Mouse (Mus musculus) CD4-positive, CD25-positive, alpha-beta regulatory T cell, adult 4 months (primary cell): ENCODE results near the gene Tiam1. TPM values are rescaled to one million over a fixed set of nuclear protein-coding genes. Genes with fewer than 3 reads are reported as not detected.

ENCODE experiments used
- ATAC-seq: one replicate; pipeline ENCODE4 v1.8.0; 2017
- polyA plus RNA-seq, 2 experiments: library from polyadenylated mRNA; unstranded; fragments of 100-300 nt; shearing (Covaris generic); gene quantifications; one replicate each; pipeline ENCODE4 v1.2.1; 2017

Gene Tiam1
- polyA plus RNA-seq, 2 experiments from 2014 or later: 53.3 to 54.6 TPM

DNA sequence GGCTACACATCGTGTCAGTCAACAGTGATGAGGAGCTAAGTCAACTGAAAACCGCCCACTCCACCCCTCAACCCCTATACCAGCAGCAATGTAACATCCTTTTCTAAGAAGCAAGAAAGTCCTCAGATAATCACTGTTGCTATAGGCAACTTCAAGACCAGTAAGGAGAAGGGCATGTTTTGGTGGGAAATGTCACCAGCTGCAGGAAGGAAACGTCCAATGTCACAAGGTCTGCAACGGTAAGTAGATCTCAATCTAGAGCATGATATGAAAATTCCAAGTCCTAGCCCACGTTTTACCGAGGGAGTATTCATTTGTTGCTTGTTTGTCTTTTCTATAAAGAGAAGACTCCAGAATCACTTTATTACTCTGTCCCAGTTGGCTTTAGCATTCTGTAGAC lies 95.7 kb downstream of the Tiam1 start:
- no peak for ATAC-seq

DNA sequence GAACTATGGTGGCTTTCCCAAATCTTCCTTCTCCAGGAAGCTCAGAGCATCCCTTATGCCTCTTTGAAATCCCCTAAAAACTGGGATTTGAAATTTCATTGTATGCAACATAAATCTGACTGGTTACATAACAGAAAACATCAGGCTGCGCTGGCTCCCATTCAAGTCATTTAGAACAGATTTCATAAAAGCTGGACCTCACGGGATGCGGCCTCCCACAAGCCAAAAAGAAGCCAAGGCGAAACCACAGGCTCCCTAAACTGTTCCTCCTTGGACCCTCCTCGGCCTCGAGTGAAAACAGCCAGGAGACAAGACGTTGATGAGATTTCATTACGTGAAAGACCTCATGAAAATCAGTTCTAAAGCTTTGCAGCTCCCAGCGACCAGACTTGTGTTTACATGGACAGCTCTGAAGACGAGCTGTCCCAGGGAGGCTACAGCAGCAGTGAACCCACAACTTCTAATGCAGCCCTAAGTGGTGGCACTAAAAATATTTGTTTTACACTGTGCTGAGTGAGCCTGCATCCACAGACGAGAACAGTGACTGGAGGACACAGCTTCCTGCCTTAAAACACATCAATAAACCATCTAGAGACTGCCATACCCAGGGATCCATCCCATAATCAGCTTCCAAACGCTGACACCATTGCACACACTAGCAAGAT lies 96.9 kb downstream of the Tiam1 start:
- ATAC-seq: no peak

DNA sequence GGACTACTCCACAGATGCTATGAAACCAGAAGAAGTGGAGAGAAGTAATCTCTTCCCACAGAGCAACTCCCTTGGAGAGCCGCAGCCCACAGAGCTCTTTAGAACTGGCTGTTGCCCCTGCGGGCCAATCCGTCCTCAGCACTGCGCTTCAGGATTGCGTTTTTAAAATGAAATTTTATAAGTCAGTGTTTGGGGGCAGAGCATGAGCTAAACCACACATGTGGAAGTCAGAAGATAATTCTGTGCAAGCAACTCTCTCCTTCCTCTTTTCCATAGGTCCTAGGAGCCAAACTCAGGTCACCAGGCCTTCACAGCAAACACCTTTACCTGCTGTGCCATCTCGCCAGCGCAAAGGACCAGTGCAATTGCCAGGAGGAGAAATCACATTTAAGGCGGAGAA lies 98.0 kb downstream of the Tiam1 start:
- ATAC-seq: no peak

DNA sequence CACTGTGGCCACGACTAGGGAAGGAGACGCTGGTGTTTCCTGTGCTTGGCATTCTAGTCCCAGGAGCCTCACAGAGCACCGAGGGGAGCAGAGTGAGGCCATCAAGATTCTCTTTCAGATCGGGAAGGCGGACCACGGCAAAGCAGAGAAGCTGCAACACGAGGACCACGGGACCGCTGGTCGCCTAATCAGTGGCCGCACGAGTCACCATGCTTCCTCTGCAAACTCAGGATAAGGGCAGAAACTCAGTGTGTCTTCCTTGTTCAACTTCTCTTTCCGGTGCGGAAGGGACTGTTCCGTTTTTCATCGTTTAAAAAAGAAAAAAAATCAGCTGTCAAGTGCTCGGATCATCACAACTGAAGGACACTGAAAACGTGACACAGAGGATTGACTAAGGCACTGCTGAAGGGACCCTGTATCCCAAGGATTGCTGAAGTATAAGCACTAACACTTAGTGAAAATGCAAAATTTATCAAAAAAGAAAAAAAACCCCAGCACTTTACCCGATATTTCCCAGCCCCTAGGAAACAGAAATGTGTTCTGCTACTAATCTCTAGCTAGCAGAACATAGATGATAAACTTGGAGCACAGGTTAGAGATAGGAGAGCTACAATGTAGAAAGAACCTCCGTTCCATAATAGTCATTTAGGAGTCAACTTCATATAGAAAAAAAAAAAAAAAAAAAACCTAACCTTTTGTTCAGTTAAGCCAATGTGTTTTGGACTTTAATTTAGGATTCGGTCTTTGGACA lies 99.4 kb downstream of the Tiam1 start:
- no peak for ATAC-seq

DNA sequence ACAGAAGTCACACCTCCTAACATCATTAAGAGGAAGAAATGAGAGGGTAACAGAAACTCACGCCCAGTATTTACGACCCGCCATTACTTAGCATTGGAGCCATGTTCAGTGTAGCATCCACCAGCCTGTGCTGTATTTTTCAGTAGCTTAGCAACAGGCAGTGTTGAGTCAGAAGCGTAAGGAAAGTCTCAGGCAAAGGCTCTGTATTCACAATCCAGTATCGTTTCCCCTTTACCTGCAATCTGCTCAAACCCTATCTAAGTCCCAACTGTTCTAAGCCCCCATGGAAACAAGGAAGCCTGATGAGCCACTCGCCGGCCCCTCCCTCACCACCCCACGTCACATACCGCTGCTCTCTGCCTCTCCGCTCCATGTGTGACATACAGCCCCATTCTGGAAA lies 100.7 kb downstream of the Tiam1 start:
- no peak for ATAC-seq

DNA sequence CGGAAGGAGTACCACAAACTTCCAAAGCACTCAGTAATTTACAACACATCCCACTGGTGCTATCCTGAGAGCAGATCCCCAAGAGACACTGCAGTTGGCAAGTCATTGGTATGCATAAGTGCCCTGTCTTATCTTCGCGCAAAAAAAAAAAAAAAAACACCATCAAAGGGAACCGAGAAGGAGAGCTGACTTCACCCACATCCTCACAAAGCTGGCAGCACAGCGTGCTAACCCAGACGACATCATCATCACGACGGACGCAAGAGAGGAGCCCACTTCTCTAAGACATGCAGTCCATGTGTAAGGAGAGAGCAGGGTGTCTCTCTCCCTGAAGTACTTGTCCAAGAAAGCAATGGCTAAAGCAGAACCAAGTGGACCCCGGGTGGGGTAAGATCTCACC lies 101.2 kb downstream of the Tiam1 start:
- peak; percentile 76 for ATAC-seq

DNA sequence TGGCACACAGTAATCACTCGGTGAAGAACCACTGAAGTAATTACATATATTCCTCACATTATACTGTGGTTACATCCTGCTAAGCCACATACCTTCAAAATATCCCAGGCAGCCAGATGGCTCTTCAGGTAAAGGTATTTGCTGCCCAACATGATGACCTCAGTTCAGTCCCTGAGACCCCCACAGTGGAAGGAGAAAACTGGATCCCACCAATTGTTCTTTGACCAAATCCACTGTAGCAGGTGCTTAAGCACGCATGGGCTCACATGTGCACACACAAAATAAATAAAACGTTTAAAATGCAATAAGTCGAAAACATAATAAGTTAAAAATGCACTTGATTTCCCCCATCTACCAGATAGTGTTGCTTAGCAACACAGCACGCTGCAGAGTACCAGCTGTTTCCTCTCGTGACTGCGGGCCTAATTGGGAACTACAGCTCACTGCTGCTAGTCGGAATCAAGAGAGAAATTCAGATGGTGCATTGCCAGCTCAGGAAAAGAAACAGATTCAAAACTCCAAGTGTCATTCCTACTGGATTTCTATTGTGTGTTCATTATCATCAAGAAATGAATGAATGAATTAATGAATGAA lies 102.7 kb downstream of the Tiam1 start:
- peak; percentile 43 for ATAC-seq

DNA sequence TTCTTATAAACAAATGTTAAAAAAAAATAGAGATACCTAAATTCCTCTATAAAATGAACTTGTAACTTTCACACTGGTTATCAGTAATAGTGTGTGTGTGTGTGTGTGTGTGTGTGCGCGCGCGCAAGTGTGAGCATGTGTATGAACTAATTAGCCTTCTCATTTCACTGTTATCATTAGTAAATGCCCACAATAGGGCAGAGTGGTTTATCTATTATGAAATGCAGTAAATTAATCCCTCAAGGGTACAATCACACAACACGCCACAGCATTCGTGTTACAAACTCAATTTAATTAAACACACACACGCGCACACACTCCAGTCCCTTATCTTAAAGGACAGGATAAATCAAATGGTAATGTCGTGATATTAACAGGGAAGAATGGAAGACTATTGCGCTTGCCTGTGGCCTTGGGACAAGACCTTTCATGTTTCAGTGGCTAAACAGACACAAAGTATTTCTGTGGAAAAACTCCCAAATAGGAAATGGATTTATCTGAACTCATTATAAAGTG lies 107.9 kb downstream of the Tiam1 start:
- ATAC-seq: no peak

DNA sequence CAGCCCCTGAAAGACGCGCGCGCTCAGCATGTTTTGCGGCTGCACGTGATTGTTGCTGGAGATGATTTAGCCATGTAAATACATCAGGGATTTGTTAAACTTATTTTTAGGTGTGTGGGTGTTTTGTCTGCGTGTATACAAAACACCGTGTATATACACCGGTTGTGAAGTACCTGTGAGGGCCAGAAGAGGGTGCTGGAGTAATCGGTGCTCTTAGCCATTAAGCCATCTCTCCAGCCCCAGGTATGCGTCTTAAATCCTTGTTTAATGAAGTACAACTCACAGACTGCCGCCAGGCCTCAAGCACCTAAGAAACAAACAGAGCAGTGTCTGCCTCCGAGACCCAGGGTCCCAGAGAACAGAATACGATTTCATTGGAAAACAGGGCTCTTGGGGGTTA lies 113.2 kb downstream of the Tiam1 start:
- ATAC-seq: no peak

DNA sequence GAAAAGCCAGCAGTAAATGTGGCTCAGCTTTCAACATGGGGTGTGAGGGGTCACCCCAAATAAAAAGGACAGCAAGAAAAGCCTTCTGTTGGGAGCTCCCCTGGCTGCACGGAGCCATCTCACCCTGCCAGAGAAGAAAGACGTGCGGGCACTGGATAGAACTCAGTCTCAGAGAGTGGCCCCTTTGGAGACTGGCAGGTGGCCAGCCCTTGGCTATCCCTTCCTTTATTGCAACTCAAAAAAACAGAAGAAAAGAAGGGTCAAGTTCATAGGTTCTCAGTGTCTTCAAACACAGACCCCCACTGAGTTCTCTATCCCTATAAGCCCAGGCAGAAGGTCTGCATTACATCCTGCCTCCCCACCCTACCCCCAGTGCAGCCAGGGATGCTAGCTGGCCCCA lies 115.7 kb downstream of the Tiam1 start:
- ATAC-seq: no peak

DNA sequence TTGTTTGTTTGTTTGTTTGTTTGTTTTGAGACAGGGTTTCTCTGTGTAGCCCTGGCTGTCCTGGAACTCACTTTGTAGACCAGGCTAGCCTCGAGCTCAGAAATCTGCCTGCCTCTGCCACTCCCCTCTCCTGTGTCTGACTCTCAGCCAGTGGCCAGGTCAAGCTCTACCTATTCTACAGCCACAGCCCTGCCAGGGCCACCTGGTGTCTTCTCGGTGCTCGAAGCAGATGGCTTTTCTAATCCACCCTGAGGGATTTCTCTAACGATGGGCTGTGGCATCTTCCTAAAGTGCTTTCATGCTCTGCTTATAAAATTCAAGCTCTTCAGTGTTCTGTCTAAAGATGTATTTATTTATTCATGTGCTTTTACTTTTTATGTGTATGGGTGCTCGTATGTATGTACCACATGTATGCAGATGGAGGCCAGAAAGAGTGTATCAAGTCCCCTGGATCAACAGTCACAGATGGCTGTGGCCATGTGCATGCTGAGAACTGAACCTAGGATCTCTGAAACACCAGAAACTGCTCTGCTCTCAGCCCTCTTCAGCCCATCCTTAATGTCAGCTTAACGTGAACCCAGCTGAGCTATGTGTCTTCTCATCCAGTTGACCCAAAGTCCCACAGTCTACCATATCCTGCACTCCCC lies 117.9 kb downstream of the Tiam1 start:
- no peak for ATAC-seq

DNA sequence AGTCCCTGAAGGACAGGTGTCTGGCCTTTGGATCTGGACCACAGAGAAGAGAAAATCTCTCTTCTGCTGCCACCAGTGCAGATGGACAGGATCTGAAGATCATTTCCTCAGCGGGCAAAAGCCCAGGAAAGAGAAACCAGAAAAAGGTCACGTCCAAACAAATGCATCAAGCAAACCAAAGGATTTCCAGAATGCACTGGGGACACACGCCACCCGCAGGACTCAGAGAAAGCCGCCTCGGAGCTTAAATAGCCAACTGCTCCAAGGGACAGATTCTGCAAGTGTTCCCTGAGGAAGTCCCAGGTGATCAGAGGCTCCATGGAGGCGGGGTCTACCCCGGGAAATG lies 119.9 kb downstream of the Tiam1 start:
- no peak for ATAC-seq

DNA sequence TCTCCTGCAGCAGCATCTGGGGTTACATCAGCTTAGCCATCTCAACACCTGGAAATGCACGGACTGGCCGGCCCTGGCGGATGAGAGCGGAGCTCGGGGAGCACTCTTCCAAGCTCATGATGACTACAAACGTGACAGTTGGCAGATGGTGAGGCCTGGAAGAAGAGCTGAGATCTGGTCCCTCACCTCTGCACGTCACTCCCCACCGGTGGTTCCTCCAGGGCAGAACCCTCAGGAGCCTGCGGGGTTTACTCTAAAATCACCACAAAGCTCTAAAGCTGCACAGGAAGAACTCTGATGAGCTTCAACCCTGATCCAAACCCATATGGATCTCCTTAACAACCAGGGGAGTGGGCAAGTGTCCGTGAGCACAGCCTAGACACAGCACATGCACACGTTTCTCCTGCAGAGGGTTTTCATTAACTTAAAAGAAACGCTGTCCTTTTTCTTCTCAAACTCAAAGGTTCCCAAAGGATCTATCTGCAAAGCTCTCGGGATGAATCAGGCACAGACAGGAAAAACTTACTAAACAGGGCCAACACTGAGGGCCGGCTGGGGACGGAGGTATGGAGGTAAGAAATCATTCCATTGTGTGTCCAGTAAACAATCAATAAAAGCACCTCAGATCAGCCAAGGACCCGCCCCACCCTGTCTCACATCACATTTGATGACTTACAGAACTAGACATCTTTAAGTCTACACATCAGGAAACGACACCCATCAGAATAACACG lies 120.5 kb downstream of the Tiam1 start:
- no peak for ATAC-seq

DNA sequence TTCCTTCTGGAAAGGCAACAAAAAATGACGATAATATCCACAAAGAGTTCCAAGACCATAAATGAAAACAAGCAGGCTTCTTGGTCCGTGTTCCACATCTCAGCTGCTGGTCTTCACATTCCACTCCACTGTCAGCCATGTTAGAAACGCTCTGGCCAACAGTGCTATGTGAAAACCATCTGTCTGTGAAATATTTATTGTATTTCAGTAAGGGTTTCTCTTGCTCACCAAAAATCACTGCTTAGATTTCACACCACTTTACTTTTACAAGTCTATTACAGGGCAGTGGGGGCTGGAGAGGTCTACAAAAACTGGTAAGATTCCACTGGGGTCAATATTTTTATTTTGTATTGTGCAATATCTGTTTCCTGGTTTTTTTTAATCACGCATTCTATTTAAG lies 127.5 kb downstream of the Tiam1 start:
- ATAC-seq: no peak

DNA sequence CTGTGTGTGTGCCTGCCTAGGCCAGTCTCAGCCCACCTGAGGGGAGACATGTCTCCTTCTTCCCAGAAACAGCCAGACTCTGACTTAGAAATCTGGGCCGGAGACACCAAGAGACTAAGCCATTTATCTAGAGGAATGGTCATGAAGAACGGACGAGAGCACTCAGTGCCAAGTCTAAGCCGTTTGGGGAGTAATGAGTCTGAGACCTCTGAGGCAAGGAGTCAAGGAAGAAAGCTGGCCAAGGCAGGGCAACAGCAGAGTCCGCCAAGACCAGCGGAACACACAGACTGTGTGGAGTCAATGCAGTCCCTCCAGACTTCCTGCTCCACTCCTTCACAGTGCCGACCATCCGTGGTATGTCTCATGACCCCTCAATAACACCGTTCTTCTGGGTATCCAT lies 129.0 kb downstream of the Tiam1 start:
- ATAC-seq: no peak

DNA sequence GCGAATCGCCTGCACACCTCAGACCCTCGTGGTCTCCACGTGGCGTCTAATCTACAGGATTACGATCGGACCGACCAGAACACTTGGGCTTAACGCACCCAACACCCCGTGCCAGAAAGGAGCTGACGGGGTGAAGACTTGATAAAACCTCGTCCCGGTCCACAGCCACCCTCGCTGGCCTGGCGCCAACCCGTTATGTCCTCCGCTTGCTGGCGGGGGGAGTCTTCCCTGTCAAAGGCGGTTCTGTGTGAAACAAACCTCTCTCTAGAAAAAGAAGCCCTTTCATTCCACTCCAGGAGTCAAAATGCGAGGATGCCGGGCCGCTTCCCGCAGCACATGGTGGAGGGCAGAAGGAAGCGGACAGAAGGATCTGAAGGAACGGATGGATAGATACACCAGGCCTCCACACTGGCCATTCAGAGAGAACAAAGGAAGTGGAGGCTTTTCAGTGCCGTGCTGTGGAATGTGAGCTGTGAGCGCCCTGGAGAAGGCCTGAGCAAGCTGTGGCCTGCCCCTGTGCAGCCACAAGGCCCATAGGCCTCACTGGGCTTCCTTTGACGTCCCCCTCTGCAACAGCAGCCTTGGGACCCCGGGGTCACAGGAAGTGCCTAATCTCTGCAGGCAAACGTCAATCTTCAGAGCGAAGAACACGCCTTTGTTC lies 131.9 kb downstream of the Tiam1 start:
- no peak for ATAC-seq

DNA sequence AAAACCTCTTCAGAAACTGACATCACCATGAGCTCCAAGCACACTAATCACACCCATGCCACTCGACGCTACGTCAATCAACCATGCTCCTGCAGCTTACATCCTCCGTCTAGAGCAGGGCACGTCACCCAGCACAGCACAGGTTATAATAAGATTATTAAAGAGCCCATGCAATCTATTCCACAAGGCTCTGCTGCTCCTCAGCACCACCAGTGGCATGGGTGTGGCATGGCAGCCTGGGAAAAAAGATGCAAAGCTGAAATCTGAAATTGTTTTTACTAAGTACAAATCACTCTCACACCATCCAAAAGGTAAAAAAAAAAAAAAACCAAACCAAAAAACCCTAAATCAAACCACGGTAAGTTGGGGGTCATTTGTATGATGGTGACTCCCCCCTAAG lies 135.1 kb downstream of the Tiam1 start:
- no peak for ATAC-seq

DNA sequence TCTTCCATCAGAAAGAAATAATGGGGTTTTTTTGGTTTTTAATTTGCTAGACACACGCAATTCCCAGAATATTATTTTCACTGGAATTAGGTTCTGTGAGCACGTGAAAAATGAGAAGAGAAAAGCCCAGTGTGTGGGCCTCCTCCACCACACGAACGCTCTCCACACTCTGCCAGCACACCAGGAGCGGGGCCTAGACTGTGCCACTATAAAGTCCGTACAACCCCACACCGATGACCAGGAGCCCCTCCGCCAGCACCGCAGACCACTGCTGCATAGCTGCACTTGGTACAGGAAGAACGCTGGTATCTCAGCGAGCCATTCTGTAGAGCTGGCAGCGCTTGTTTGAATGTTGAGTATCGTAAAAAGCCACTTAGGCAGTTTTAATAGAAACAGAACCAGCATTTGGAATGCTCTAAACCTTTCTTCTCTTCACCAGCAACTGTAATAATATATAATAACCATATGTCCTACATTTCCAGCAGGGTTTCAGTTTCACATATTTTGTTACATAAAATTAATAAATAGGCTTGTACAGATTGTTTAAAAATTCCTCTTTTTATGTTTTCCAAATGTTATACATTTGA lies 136.1 kb downstream of the Tiam1 start:
- ATAC-seq: no peak

DNA sequence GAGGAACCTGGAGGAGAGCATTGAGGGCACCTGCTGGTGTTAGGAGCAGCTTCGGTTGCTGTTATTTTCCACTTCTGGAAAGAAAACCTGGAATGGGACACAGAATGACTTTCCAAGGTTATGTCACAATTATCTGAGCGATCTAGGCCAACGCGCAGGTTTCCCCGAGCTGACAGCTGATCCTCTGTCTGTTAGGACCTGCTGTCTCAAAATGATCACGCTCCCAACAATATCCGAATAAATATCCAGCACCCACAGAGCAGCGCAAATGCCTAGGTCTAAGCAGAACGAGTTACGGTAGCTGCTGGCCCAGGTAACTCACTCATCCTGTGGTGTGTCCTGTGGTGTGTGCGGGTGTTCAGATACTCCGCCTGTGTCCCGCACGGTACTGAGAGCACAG lies 140.0 kb downstream of the Tiam1 start:
- ATAC-seq: no peak

DNA sequence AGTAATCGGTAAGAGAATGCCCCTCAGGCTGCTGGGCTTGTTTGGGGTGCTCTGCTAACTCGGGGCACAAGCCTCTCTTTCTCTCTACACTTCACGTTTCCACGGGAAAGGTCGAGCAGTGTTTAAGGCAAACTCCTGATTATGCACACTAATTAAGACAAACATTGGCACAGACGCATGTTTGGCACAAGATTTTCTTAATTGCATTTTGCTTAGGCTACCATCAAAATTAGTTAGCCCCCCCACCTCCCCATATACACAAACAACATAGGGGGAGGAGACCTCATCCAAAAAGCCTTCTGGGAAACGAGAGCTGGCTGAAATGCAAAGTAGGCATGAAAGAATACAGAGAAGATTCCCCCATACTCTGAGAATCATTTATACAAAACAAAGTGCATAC lies 148.4 kb downstream of the Tiam1 start:
- no peak for ATAC-seq

DNA sequence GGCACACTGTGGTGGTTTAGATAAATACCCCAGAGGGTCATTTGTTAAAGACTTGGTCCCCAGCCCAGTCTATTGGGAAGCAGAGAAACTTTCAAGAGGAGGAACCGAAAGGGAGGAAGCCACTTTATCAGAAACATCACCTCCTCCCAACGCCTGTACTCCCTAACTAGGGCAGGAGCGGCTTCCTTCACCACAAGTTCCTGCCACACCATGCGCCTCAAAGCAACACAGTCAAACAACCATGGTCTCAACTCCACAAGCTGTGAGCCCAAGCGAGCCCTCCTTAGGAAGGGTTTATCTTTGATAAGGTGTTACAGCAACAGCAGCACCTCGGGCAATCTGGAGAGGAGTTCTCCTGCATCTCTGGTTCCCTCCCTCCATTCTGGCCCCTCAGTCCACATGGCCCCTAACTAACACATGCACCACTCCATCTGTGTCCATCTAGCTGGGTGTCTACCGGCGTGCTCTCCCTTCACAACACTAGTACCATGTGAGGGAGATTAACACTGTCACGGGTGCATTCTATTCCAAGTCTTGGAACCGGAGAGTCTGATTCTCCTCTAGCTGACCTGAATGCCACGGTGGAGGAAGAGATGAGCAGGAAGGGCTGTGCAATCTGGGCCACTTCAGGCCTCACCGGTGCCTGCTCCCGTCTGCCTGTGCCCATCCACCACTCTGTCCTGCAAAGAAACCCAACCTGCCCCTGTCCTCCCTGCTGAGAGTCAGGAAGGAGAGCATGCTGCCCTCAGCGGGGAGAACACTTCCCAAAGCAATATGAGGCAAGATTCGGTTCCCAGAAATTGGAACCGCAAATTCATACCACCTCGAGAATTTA lies 149.4 kb downstream of the Tiam1 start:
- ATAC-seq: no peak
